Mouse (Mus musculus): ENCODE results near the gene Rpl21. TPM values are rescaled to one million over a fixed set of nuclear protein-coding genes. Genes with fewer than 3 reads are reported as not detected.

The Rpl21 gene
- polyA plus RNA-seq, 1 experiment from 2014 or later: 418 TPM

DNA sequence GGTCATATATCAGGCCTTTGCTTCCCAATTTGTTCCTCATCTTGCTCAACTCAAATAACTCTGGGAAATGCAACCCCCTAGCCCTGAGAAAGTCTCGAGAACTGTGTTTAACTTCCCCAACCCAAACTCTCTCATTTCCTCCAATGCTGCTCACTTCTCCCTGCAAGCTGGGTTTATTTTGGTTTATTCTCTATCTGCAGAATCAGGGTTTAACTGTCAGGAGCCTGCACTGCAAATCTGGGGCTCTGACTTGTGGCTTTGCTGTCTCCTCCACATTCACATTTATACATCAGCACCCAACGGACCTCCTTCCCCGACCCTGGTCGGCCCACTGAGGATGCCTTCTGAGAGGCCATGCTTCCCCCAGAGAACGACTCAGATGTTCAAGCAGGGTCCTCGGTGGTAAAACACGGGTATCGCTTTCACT is 26.7 kb upstream of the Rpl21 start:
- Histone ChIP-seq H3K27me3 (no peaks in the 10 kb centered on the region), H3K27ac (replicated peaks) (no peak overlapping the region), H3K36me3 (no peaks in the 10 kb centered on the region), H3K4me1 (replicated peaks) (no peaks in the 10 kb centered on the region), H3K9ac (no peak overlapping the region), H3K4me3 (no peak overlapping the region), H3K4me2 (no peak overlapping the region), H3K9me3 (peaks cover 9% of the 10 kb centered on the region)
- 80% methylated on average over 8 of the region's 8 CpGs for WGBS
- ATAC-seq (ENCODE audit: low read depth): no peak

GRCm38 (mm10) chr5:146809951-146810350 is 22.7 kb upstream of the Rpl21 start:
- no peaks in the 10 kb centered on the region for H3K36me3 ChIP-seq
- no peak for ATAC-seq (ENCODE audit: low read depth)
- H3K9me3 ChIP-seq: no peaks in the 10 kb centered on the region
- H3K4me2 ChIP-seq: no peak overlapping the region
- WGBS: 82% methylated on average over 5 of the region's 5 CpGs
- H3K9ac ChIP-seq: no peak overlapping the region
- H3K4me3 ChIP-seq: no peak overlapping the region
- no peaks in the 10 kb centered on the region for H3K4me1 ChIP-seq (replicated peaks)
- H3K27me3 ChIP-seq: no peaks in the 10 kb centered on the region
- no peak overlapping the region for H3K27ac ChIP-seq (replicated peaks)

- no peak for ATAC-seq (ENCODE audit: low read depth)
- H3K4me3 ChIP-seq: no peak overlapping the region
- no peak overlapping the region for H3K9ac ChIP-seq
- WGBS: 90% methylated on average over 5 of the region's 5 CpGs
- no peaks in the 10 kb centered on the region for H3K9me3 ChIP-seq
- no peak overlapping the region for H3K27ac ChIP-seq (replicated peaks)
- H3K27me3 ChIP-seq: no peaks in the 10 kb centered on the region
- H3K4me2 ChIP-seq: no peak overlapping the region
- H3K36me3 ChIP-seq: no peaks in the 10 kb centered on the region
- H3K4me1 ChIP-seq (replicated peaks): no peaks in the 10 kb centered on the region
Measured at GRCm38 (mm10) chr5:146812866-146813265, 19.8 kb upstream of the Rpl21 start.

DNA sequence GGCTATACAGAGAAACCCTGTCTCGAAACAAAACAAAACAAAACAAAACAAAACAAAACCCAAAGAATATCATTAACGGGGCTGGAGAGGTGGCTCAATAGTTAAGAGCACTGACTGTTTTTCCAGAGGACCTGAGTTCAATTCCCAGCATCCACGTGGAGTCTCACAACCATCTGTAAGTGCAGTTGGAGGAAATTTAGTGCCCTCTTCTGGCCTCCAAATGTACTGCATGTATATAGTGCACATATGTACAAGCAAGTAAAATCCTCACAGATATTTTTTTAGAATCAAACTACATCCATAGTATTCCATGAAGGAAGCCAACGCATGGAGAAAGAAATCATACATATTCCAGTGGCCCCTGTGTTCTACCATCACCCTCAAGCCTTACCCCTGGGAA is 19.3 kb upstream of the Rpl21 start:
- Histone ChIP-seq H3K4me2 (no peak overlapping the region), H3K27me3 (no peaks in the 10 kb centered on the region), H3K9ac (no peak overlapping the region), H3K9me3 (no peaks in the 10 kb centered on the region), H3K4me1 (replicated peaks) (no peaks in the 10 kb centered on the region), H3K4me3 (no peak overlapping the region), H3K27ac (replicated peaks) (no peak overlapping the region), H3K36me3 (no peaks in the 10 kb centered on the region)
- no peak for ATAC-seq (ENCODE audit: low read depth)
- WGBS: 85% methylated on average over 4 of the region's 4 CpGs

DNA sequence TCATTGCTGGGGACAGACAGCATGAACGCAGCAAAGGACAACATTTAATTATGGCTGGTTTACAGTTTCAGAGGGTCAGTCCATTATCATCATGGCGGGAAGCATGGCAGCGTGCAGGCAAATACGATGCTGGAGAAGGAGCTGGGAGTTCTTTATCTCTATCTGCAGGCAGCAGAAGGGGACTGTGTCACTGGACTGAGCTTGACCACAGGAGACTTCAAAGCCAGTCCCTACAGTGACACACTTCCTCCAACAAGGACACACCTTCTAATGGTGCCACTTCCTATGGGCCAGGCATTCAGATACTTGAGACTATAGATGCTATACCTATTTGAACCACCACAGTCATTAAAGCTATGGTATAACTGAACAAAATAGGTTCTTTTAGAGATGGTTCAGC is 17.3 kb upstream of the Rpl21 start:
- Histone ChIP-seq H3K4me3 (no peak overlapping the region), H3K36me3 (no peaks in the 10 kb centered on the region), H3K9ac (no peak overlapping the region), H3K27ac (replicated peaks) (no peak overlapping the region), H3K27me3 (no peaks in the 10 kb centered on the region), H3K4me2 (no peak overlapping the region), H3K9me3 (no peaks in the 10 kb centered on the region), H3K4me1 (replicated peaks) (peaks cover 9% of the 10 kb centered on the region)
- 82% methylated on average over 4 of the region's 4 CpGs for WGBS
- no peak for ATAC-seq (ENCODE audit: low read depth)

- Histone ChIP-seq H3K4me1 (replicated peaks) (peaks cover 9% of the 10 kb centered on the region), H3K27me3 (no peaks in the 10 kb centered on the region), H3K27ac (replicated peaks) (no peak overlapping the region), H3K9me3 (no peaks in the 10 kb centered on the region), H3K4me3 (no peak overlapping the region), H3K36me3 (no peaks in the 10 kb centered on the region), H3K4me2 (no peak overlapping the region), H3K9ac (no peak overlapping the region)
- no peak for ATAC-seq (ENCODE audit: low read depth)
- WGBS: 83% methylated on average over 8 of the region's 8 CpGs
Measured at GRCm38 (mm10) chr5:146817583-146817982, 15.1 kb upstream of the Rpl21 start.

GRCm38 (mm10) chr5:146818906-146819623 is 13.6 kb upstream of the Rpl21 start:
- no peaks in the 10 kb centered on the region for H3K27me3 ChIP-seq

DNA sequence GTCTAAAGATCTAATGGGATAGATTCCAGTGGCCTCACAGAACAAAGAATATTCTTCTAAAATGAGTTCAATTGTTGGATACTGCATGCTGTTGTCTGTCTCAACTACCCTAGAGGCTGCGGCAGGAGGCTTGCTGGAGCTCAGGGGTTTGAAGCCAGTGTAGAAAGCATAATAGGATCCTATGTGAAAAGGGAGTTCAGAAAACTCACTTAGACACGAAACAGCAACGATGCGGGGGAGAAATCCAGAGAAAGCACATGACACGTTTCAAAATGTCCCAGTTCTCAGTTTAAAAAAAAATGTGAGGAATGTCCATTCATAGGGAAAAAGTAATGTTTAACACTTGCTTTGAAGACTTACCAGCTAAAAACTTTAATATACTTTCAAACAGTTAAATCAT is 9.7 kb upstream of the Rpl21 start:
- Histone ChIP-seq H3K4me2 (no peak overlapping the region), H3K4me1 (replicated peaks) (peaks cover 9% of the 10 kb centered on the region), H3K27me3 (no peaks in the 10 kb centered on the region), H3K36me3 (no peaks in the 10 kb centered on the region), H3K4me3 (no peak overlapping the region), H3K9me3 (no peaks in the 10 kb centered on the region), H3K27ac (replicated peaks) (no peak overlapping the region), H3K9ac (no peak overlapping the region)
- ATAC-seq (ENCODE audit: low read depth): no peak
- 83% methylated on average over 5 of the region's 5 CpGs for WGBS

More at GRCm38 (mm10) chr5:146818906-146819623, 13.6 kb upstream of the Rpl21 start:
- no peak overlapping the region for H3K9ac ChIP-seq
- no peaks in the 10 kb centered on the region for H3K36me3 ChIP-seq
- H3K4me2 ChIP-seq: no peak overlapping the region
- 58% methylated on average over 8 of the region's 8 CpGs for WGBS
- no peak overlapping the region for H3K4me3 ChIP-seq
- peaks cover 9% of the 10 kb centered on the region for H3K4me1 ChIP-seq (replicated peaks)
- peak; percentile 40; the same call in 1 of the 2 replicates for ATAC-seq (ENCODE audit: low read depth)
- no peaks in the 10 kb centered on the region for H3K9me3 ChIP-seq
- peak overlapping the region; percentile 42; the same call in 1 of the 2 replicates for H3K27ac ChIP-seq (replicated peaks)

- ATAC-seq (ENCODE audit: low read depth): no peak
- no peak overlapping the region for H3K27ac ChIP-seq (replicated peaks)
- peaks cover 4% of the 10 kb centered on the region for H3K36me3 ChIP-seq
- no peak overlapping the region for H3K4me2 ChIP-seq
- no peaks in the 10 kb centered on the region for H3K27me3 ChIP-seq
- H3K9ac ChIP-seq: no peak overlapping the region
- H3K4me3 ChIP-seq: no peak overlapping the region
- peaks cover 18% of the 10 kb centered on the region for H3K4me1 ChIP-seq (replicated peaks)
- 53% methylated on average over 8 of the region's 8 CpGs for WGBS
- no peaks in the 10 kb centered on the region for H3K9me3 ChIP-seq
Measured at GRCm38 (mm10) chr5:146829528-146829927, 3.2 kb upstream of the Rpl21 start.

- H3K27me3 ChIP-seq: no peaks in the 10 kb centered on the region
- peaks cover 30% of the 10 kb centered on the region for H3K4me1 ChIP-seq (replicated peaks)
- WGBS: 53% methylated on average over 7 of the region's 7 CpGs
- H3K36me3 ChIP-seq: peaks cover 32% of the 10 kb centered on the region
- peak overlapping the region; percentile 89 for H3K4me2 ChIP-seq
- H3K27ac ChIP-seq (replicated peaks): peak overlapping the region; percentile 87
- ATAC-seq (ENCODE audit: low read depth): no peak
- no peaks in the 10 kb centered on the region for H3K9me3 ChIP-seq
- peak overlapping the region; percentile 95 for H3K9ac ChIP-seq
- H3K4me3 ChIP-seq: peak overlapping the region; percentile 85
Measured at GRCm38 (mm10) chr5:146832435-146832768, 288 bp upstream of the Rpl21 start.

DNA sequence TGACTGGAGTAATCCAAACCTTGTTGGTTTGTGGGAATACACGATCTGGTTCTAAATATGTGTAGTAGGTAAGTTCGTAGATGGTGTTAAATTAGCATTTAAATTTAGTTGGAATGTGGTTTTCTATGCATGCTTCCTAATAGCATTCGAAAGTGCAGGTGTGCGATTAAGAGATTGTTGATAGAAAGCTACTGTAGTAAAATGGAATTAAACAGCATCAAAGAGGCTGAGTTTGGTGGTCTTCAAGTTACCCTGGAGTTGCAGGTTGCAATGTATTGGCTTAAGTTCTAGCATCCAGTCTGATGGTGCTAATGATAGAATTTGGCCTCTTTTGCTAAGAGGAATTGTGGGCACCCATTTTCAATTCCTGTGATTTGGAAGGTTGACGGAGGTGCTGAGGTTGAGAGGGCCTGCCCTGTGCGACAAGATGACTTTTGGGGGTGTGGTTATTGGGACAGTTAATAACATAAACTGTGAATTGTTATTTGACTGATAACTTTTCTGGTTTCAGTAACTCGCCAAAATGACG is 1.0 kb downstream of the Rpl21 start:
- no peaks in the 10 kb centered on the region for H3K9me3 ChIP-seq
- ATAC-seq (ENCODE audit: low read depth): no peak

GRCm38 (mm10) chr5:146834959-146835358 is 2.3 kb downstream of the Rpl21 start:
- H3K4me1 ChIP-seq (replicated peaks): peaks cover 30% of the 10 kb centered on the region
- H3K4me3 ChIP-seq: no peak overlapping the region
- WGBS: 88% methylated on average over 8 of the region's 8 CpGs
- no peaks in the 10 kb centered on the region for H3K9me3 ChIP-seq
- no peaks in the 10 kb centered on the region for H3K27me3 ChIP-seq
- ATAC-seq (ENCODE audit: low read depth): no peak
- no peak overlapping the region for H3K27ac ChIP-seq (replicated peaks)
- peaks cover 51% of the 10 kb centered on the region for H3K36me3 ChIP-seq
- H3K4me2 ChIP-seq: no peak overlapping the region
- H3K9ac ChIP-seq: no peak overlapping the region

More for the DNA sequence above, 1.0 kb downstream of the Rpl21 start:
- peaks cover 30% of the 10 kb centered on the region for H3K4me1 ChIP-seq (replicated peaks)
- H3K27me3 ChIP-seq: no peaks in the 10 kb centered on the region
- H3K36me3 ChIP-seq: peaks cover 46% of the 10 kb centered on the region
- H3K9ac ChIP-seq: peak overlapping the region; percentile 95
- WGBS: 20% methylated on average over 8 of the region's 8 CpGs
- peak overlapping the region; percentile 87; the same call in 1 of the 2 replicates for H3K27ac ChIP-seq (replicated peaks)
- H3K4me2 ChIP-seq: peak overlapping the region; percentile 89
- H3K4me3 ChIP-seq: peak overlapping the region; percentile 85
